11 mouse cellular contexts compared by ENCODE assay signal in genomic region chr5:41762141-41762946, GRCm38 (mm10). TPM values are rescaled to one million over a fixed set of nuclear protein-coding genes. Genes with fewer than 3 reads are reported as not detected.
DNase-seq lines count a peak whose midpoint lies in the region; ATAC-seq lines count a peak whose summit lies in the region.
"Had no signal": no experiment of that assay in that cellular context is flagged by ENCODE, and none has a peak within 500 bp of the region (broad histone marks: within the 10 kb centered on the region; RNA-seq: fewer than 3 reads in every experiment).

No protein-coding gene starts in this region.

- no peak overlapping the region; the same call in 1 of the 2 replicates for H3K4me2 ChIP-seq in hindbrain, embryonic 14.5 days (replicated peaks)
- peak overlapping the region; percentile 68 for H3K4me2 ChIP-seq in neural tube, embryonic 11.5 days (ENCODE audit: low read depth)

- peak; percentile 37 for DNase-seq in hindbrain, embryonic 10.5 days (ENCODE audit: low spot score)
- no peak for DNase-seq in hindbrain, embryonic 14.5 days (ENCODE audit: low spot score)
- peak; percentile 51 for DNase-seq in embryo, embryonic 11 days
- peak; percentile 37 for DNase-seq in induced T-regulatory cell, adult 2 months (ENCODE audit: low read depth)
- DNase-seq in neural tube, embryonic 11.5 days (ENCODE audit: low spot score), result peak; percentile 46
- no peak for DNase-seq in adrenal gland, adult 18-20 months (ENCODE audit: low spot score in 2 of 2)
- DNase-seq in left cerebral cortex, postnatal 14 days (ENCODE audit: low spot score in 2 of 2), result no peak
- DNase-seq: cerebellum, adult 9-10 months had no signal

- no peaks in the 10 kb centered on the region for H3K9me3 ChIP-seq in hindbrain, embryonic 10.5 days
- no peaks in the 10 kb centered on the region for H3K9me3 ChIP-seq in hindbrain, embryonic 14.5 days (ENCODE audit: control insufficient read depth, low read length)
- no peaks in the 10 kb centered on the region for H3K9me3 ChIP-seq in neural tube, embryonic 11.5 days (ENCODE audit: control insufficient read depth, low read length)

- 1% methylated on average over 27 of the region's 27 CpGs for WGBS in hindbrain, embryonic 10.5 days
- 2% methylated on average over 27 of the region's 27 CpGs for WGBS in hindbrain, embryonic 14.5 days
- under 1% methylated on average over 27 of the region's 27 CpGs for WGBS in neural tube, embryonic 11.5 days

- no peak for ATAC-seq in hindbrain, embryonic 14.5 days (ENCODE audit: low FRiP score)
- no peak for ATAC-seq in neural tube, embryonic 11.5 days (ENCODE audit: insufficient read depth, low FRiP score, low TSS enrichment)
- no peak for ATAC-seq in erythroid progenitor cell, adult 5-6 weeks (replicated peaks; ENCODE audit: low FRiP score, poor library complexity, severe bottlenecking)

- no peak overlapping the region for H3K27ac ChIP-seq in hindbrain, embryonic 10.5 days
- no peak overlapping the region for H3K27ac ChIP-seq in hindbrain, embryonic 14.5 days
- H3K27ac ChIP-seq in neural tube, embryonic 11.5 days (ENCODE audit: low read depth, low read length), result no peak overlapping the region
- H3K27ac ChIP-seq: layer of hippocampus, adult 2 months had no signal

- peaks cover 100% of the 10 kb centered on the region for H3K27me3 ChIP-seq in hindbrain, embryonic 10.5 days (ENCODE audit: insufficient read depth, poor library complexity, severe bottlenecking)
- H3K27me3 ChIP-seq in hindbrain, embryonic 14.5 days (ENCODE audit: control insufficient read depth, insufficient read depth, low read length), result peaks cover 98% of the 10 kb centered on the region
- peaks cover 91% of the 10 kb centered on the region for H3K27me3 ChIP-seq in neural tube, embryonic 11.5 days (ENCODE audit: control insufficient read depth, insufficient read depth, low read length)

- no peak overlapping the region for H3K9ac ChIP-seq in hindbrain, embryonic 14.5 days
- H3K9ac ChIP-seq in neural tube, embryonic 11.5 days (ENCODE audit: low read length), result no peak overlapping the region

- H3K4me3 ChIP-seq in hindbrain, embryonic 10.5 days, result peak overlapping the region; percentile 31; the same call in 1 of the 2 replicates
- no peak overlapping the region; the same call in 1 of the 2 replicates for H3K4me3 ChIP-seq in hindbrain, embryonic 14.5 days (replicated peaks; ENCODE audit: low read length)
- H3K4me3 ChIP-seq in neural tube, embryonic 11.5 days (ENCODE audit: low read depth, low read length), result peak overlapping the region; percentile 43
- H3K4me3 ChIP-seq: layer of hippocampus, adult 2 months had no signal

- H3K36me3 ChIP-seq in hindbrain, embryonic 10.5 days, result no peaks in the 10 kb centered on the region
- no peaks in the 10 kb centered on the region for H3K36me3 ChIP-seq in hindbrain, embryonic 14.5 days (replicated peaks; ENCODE audit: control insufficient read depth, insufficient read depth)
- H3K36me3 ChIP-seq in neural tube, embryonic 11.5 days (ENCODE audit: control insufficient read depth, insufficient read depth, low read length), result no peaks in the 10 kb centered on the region

- H3K4me1 ChIP-seq in hindbrain, embryonic 10.5 days (replicated peaks), result peaks cover 42% of the 10 kb centered on the region
- H3K4me1 ChIP-seq in hindbrain, embryonic 14.5 days (replicated peaks; ENCODE audit: control insufficient read depth, insufficient read depth, low read length), result peaks cover 13% of the 10 kb centered on the region
- peaks cover 8% of the 10 kb centered on the region for H3K4me1 ChIP-seq in neural tube, embryonic 11.5 days (ENCODE audit: control insufficient read depth, insufficient read depth, low read length)

- intact Hi-C loops in left cerebral cortex, postnatal 14 days (cut with DNase I), result no loop called here

RNA-seq across cellular contexts. Expression of gene Nkx3-2, which starts 2.0 kb away (rescaled TPM):
- 0.27 and 0.46 TPM in 2 replicates for polyA plus RNA-seq in hindbrain, embryonic 10.5 days (2016; fragmentation: Nextera tagmentation; extraction: Ambion mirVana)
- polyA plus RNA-seq in hindbrain, embryonic 14.5 days (2014; fragmentation: Nextera tagmentation; extraction: Ambion mirVana), result not detected in 2 replicates
- polyA plus RNA-seq in neural tube, embryonic 11.5 days (2014; fragmentation: Nextera tagmentation; extraction: Ambion mirVana), result 2.2 and 2.5 TPM in 2 replicates
- not detected in 2 replicates for total RNA-seq in erythroid progenitor cell, adult 5-6 weeks (2015; ENCODE audit: low replicate concordance)
- total RNA-seq in erythroid progenitor cell, adult 5-6 weeks (2017; ENCODE audit: low replicate concordance), result not detected in 2 replicates
- under 1 TPM in 1 of 2 experiments, not detected in 1; 0.17 TPM for total RNA-seq in adrenal gland, adult 18-20 months (2021)
- not detected for total RNA-seq in left cerebral cortex, postnatal 14 days (2021)
- total RNA-seq: layer of hippocampus, adult 2 months; MEL had no signal

RNA-seq across cellular contexts. Expression of gene Rab28, which starts 54.4 kb away (rescaled TPM):
- 71.8 and 74.8 TPM in 2 replicates for polyA plus RNA-seq in hindbrain, embryonic 10.5 days (2016; fragmentation: Nextera tagmentation; extraction: Ambion mirVana)
- polyA plus RNA-seq in hindbrain, embryonic 14.5 days (2014; fragmentation: Nextera tagmentation; extraction: Ambion mirVana), result 64.2 and 70.1 TPM in 2 replicates
- polyA plus RNA-seq in neural tube, embryonic 11.5 days (2014; fragmentation: Nextera tagmentation; extraction: Ambion mirVana), result 89.0 and 92.7 TPM in 2 replicates
- total RNA-seq in erythroid progenitor cell, adult 5-6 weeks (2015; ENCODE audit: low replicate concordance), result 15.1 and 18.7 TPM in 2 replicates
- total RNA-seq in erythroid progenitor cell, adult 5-6 weeks (2017; ENCODE audit: low replicate concordance), result 22.8 and 26.1 TPM in 2 replicates
- total RNA-seq in adrenal gland, adult 18-20 months (2021), result 10 to 100 TPM; 50.6 to 53.8 TPM
- total RNA-seq in left cerebral cortex, postnatal 14 days (2021), result 10 to 100 TPM; 60.8 TPM

Comparison
In these comparisons a context has a peak if more than half of its experiments do, and no peak if none do; other contexts are left out.
1. DNase-seq: peak in hindbrain, embryonic 10.5 days (single experiment), embryo, embryonic 11 days (single experiment), induced T-regulatory cell, adult 2 months (single experiment) and neural tube, embryonic 11.5 days (single experiment); none in hindbrain, embryonic 14.5 days (single experiment), adrenal gland, adult 18-20 months (0 of 2) and left cerebral cortex, postnatal 14 days (0 of 2).